Mouse (Mus musculus) pancreas, adult 10 weeks (tissue): ENCODE measurements around the gene Siglecg. TPM values are rescaled to one million over a fixed set of nuclear protein-coding genes. Genes with fewer than 3 reads are reported as not detected.

Experiments
- polyA plus RNA-seq: library from polyadenylated mRNA; stranded (reverse); fragments of 350-450 nt; fragmentation: Illumina TruSeq; extraction: RNeasy Lipid Tissue Mini Kit (QIAGEN cat#74804); gene quantifications from one replicate; pipeline ENCODE4 v1.2.3, GENCODE M21; 2015; ENCODE audit warnings: low read depth, low replicate concordance; ENCODE audit not compliant: insufficient read depth

The Siglecg gene
- polyA plus RNA-seq: 0.42 TPM

GRCm38 (mm10) chr7:43408131-43408553 is at the start of gene Siglecg:
Gene Siglecg, plus strand, starts transcription at chr7:43408204.

GRCm38 (mm10) chr7:43427406-43427805 is 19.4 kb downstream of the Siglecg start, which contains the start of gene Lim2:
Gene Lim2, plus strand, starts transcription at chr7:43427670.

GRCm38 (mm10) chr7:43436341-43437255 is 28.6 kb downstream of the Siglecg start, which contains the start of gene Nkg7:
Gene Nkg7, plus strand, starts transcription at chr7:43437073.

GRCm38 (mm10) chr7:43440482-43440881 is 32.5 kb downstream of the Siglecg start, which contains the start of gene Cldnd2:
Gene Cldnd2, plus strand, starts transcription at chr7:43440782.

GRCm38 (mm10) chr7:43443917-43444293 is 35.9 kb downstream of the Siglecg start, which contains the start of the genes Etfb and Gm45233:
Gene Etfb, plus strand, starts transcription at chr7:43444083.
Gene Gm45233, plus strand, starts transcription at chr7:43444128.

DNA sequence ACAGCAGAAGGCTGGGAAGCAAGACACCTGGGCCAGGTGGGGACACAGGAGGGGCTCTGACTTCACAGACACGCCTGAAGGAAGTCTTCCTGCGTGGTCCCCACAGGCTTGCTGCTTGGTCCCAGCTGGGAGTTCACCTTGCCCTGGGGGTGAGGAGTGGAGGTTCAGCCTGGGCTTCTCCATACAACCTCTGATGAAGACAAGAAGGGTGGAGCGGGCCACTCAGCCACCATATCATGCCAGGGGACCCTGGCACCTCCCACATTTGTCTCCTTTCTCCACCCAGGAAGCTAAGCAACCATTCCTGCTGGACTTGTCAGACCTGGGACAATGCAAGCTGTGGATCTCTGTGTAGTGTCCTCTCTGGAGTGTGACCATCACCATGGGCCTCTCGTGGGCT is 54.8 kb downstream of the Siglecg start, which contains the start of gene Vsig10l:
Gene Vsig10l (plus strand): TSS at position 301 of the 400 bp plus-strand sequence.

Other genes with a start within 250 kb of the Siglecg start
- 10.6 TPM for gene Zfp715, start 94.9 kb upstream of the Siglecg start, polyA plus RNA-seq
- gene Siglecf, start 56.9 kb upstream of the Siglecg start, polyA plus RNA-seq: not detected
- not detected for gene Lim2, start 19.5 kb downstream of the Siglecg start, polyA plus RNA-seq
- not detected for gene Nkg7, start 28.9 kb downstream of the Siglecg start, polyA plus RNA-seq
- not detected for gene Cldnd2, start 32.6 kb downstream of the Siglecg start, polyA plus RNA-seq
- gene Etfb, start 35.9 kb downstream of the Siglecg start, polyA plus RNA-seq: 52.6 TPM
- not detected for gene Gm45233, start 35.9 kb downstream of the Siglecg start, polyA plus RNA-seq
- 0.41 TPM for gene Vsig10l, start 54.9 kb downstream of the Siglecg start, polyA plus RNA-seq
- gene Iglon5, start 81.9 kb downstream of the Siglecg start, polyA plus RNA-seq: 0.52 TPM
- not detected for gene 4931406B18Rik, start 97.7 kb downstream of the Siglecg start, polyA plus RNA-seq
- gene Cd33, start 136.2 kb downstream of the Siglecg start, polyA plus RNA-seq: 1.2 TPM
- 2.8 TPM for gene Zfp658, start 154.1 kb downstream of the Siglecg start, polyA plus RNA-seq
- gene Zfp719, start 171.4 kb downstream of the Siglecg start, polyA plus RNA-seq: 1.9 TPM
- not detected for gene Zfp819, start 199.0 kb downstream of the Siglecg start, polyA plus RNA-seq
- gene Ceacam18, start 226.5 kb downstream of the Siglecg start, polyA plus RNA-seq: not detected